Mouse (Mus musculus): ENCODE measurements around the gene Abcc3. TPM values are rescaled to one million over a fixed set of nuclear protein-coding genes. Genes with fewer than 3 reads are reported as not detected.

Abcc3 gene
- polyA plus RNA-seq, 1 experiment from 2014 or later = 1.5 TPM

- Histone ChIP-seq H3K27ac (no peak overlapping the region), H3K4me2 (replicated peaks) (no peak overlapping the region), H3K9ac (no peak overlapping the region), H3K4me1 (replicated peaks) (peaks cover 31% of the 10 kb centered on the region), H3K4me3 (replicated peaks) (no peak overlapping the region), H3K36me3 (no peaks in the 10 kb centered on the region), H3K9me3 (no peaks in the 10 kb centered on the region), H3K27me3 (replicated peaks) (no peaks in the 10 kb centered on the region)
- no peak for ATAC-seq
- 48% methylated on average over 4 of the region's 4 CpGs for WGBS
Observed at GRCm38 (mm10) chr11:94317515-94317914, 75.3 kb downstream of the Abcc3 start.

GRCm38 (mm10) chr11:94317014-94317413 lies 75.8 kb downstream of the Abcc3 start:
- Histone ChIP-seq H3K4me2 (replicated peaks) (no peak overlapping the region), H3K36me3 (no peaks in the 10 kb centered on the region), H3K27me3 (replicated peaks) (no peaks in the 10 kb centered on the region), H3K9ac (no peak overlapping the region), H3K4me3 (replicated peaks) (no peak overlapping the region), H3K4me1 (replicated peaks) (peaks cover 33% of the 10 kb centered on the region), H3K9me3 (no peaks in the 10 kb centered on the region), H3K27ac (no peak overlapping the region)
- ATAC-seq = no peak
- WGBS = 54% methylated on average over 1 of the region's 1 CpGs

DNA sequence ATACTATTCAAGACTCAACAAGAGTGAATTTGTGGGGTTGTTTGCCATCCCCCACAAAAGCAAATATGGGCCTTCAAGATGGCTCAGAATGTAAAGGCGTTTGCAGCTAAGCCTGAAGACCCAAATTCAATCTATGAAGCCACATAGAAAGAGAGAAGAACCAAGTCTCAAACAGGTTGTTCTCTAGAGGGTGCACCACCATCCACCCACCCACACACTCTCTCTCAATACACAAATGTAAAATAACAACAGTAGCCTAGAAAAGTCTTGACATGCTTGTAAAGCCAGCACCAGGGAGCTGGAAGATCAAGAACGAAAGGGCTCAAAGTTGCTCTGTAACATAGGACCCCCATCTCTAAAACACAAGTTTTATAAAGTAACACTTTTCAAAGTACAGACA lies 76.3 kb downstream of the Abcc3 start:
- no peaks in the 10 kb centered on the region for H3K36me3 ChIP-seq
- H3K9me3 ChIP-seq = no peaks in the 10 kb centered on the region
- H3K9ac ChIP-seq = no peak overlapping the region
- H3K27ac ChIP-seq = no peak overlapping the region
- H3K4me1 ChIP-seq (replicated peaks) = peaks cover 33% of the 10 kb centered on the region
- H3K4me3 ChIP-seq (replicated peaks) = no peak overlapping the region
- no peak for ATAC-seq
- H3K27me3 ChIP-seq (replicated peaks) = no peaks in the 10 kb centered on the region
- 63% methylated on average over 2 of the region's 2 CpGs for WGBS
- no peak overlapping the region for H3K4me2 ChIP-seq (replicated peaks)

- no peak overlapping the region for H3K4me2 ChIP-seq (replicated peaks)
- H3K27ac ChIP-seq = no peak overlapping the region
- no peak overlapping the region for H3K9ac ChIP-seq
- H3K36me3 ChIP-seq = no peaks in the 10 kb centered on the region
- no peak for ATAC-seq
- no peaks in the 10 kb centered on the region for H3K27me3 ChIP-seq (replicated peaks)
- H3K4me1 ChIP-seq (replicated peaks) = peaks cover 33% of the 10 kb centered on the region
- H3K4me3 ChIP-seq (replicated peaks) = no peak overlapping the region
- 32% methylated on average over 1 of the region's 1 CpGs for WGBS
- H3K9me3 ChIP-seq = no peaks in the 10 kb centered on the region
Observed at GRCm38 (mm10) chr11:94315308-94315707, 77.5 kb downstream of the Abcc3 start.

DNA sequence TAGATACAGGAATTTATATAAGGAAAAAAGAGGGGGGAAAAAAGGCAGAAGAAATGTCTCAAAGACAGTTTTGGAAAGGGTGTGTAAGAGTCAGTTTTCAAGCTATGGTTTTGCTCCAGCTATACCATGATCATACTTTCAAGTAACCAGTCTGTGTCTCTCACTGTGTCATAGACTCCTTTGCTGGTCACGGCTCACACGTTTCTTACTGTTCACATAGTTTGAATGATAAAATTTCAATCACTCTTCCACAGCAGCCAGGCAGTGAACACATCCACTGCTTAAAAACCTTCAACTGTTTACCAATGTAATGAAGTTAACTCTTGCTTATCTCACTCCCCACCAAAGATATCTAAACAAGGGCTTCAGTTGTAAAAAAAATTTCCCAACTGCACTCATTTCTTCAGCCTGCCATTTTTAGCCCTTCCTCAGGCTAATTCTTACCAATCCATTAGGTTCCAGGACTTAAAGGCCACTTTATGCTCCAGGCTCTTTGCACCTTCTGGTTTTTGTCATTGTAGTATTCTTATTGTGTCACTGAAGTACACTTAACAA lies 78.6 kb downstream of the Abcc3 start:
- no peak; the same call in 1 of the 2 replicates for ATAC-seq
- Histone ChIP-seq H3K4me1 (replicated peaks) (peaks cover 30% of the 10 kb centered on the region), H3K9ac (no peak overlapping the region), H3K4me3 (replicated peaks) (no peak overlapping the region), H3K27ac (no peak overlapping the region), H3K27me3 (replicated peaks) (no peaks in the 10 kb centered on the region), H3K4me2 (replicated peaks) (no peak overlapping the region), H3K36me3 (no peaks in the 10 kb centered on the region), H3K9me3 (no peaks in the 10 kb centered on the region)
- 46% methylated on average over 2 of the region's 2 CpGs for WGBS

- Histone ChIP-seq H3K4me3 (replicated peaks) (no peak overlapping the region), H3K27me3 (replicated peaks) (no peaks in the 10 kb centered on the region), H3K36me3 (no peaks in the 10 kb centered on the region), H3K4me1 (replicated peaks) (peaks cover 26% of the 10 kb centered on the region), H3K4me2 (replicated peaks) (no peak overlapping the region), H3K9ac (no peak overlapping the region), H3K9me3 (no peaks in the 10 kb centered on the region), H3K27ac (no peak overlapping the region)
- no peak for ATAC-seq
- WGBS = 89% methylated on average over 1 of the region's 1 CpGs
Observed at GRCm38 (mm10) chr11:94312733-94313132, 80.1 kb downstream of the Abcc3 start.

GRCm38 (mm10) chr11:94294996-94295845 lies 97.6 kb downstream of the Abcc3 start:
- Histone ChIP-seq H3K4me1 (replicated peaks) (no peaks in the 10 kb centered on the region), H3K27ac (no peak overlapping the region), H3K4me2 (replicated peaks) (no peak overlapping the region), H3K4me3 (replicated peaks) (no peak overlapping the region), H3K36me3 (peaks cover 50% of the 10 kb centered on the region), H3K9ac (no peak overlapping the region), H3K9me3 (no peaks in the 10 kb centered on the region), H3K27me3 (replicated peaks) (no peaks in the 10 kb centered on the region)
- no peak for ATAC-seq
- WGBS = 80% methylated on average over 9 of the region's 9 CpGs

Other genes with a start within 250 kb of the Abcc3 start
- gene Tob1, start 181.5 kb downstream of the Abcc3 start, polyA plus RNA-seq (2015; fragmentation: Nextera tagmentation; extraction: Ambion mirVana) = 46.0 and 49.9 TPM in 2 replicates
- 2.3 TPM in 2 replicates for gene Wfikkn2, start 147.0 kb downstream of the Abcc3 start, polyA plus RNA-seq (2015; fragmentation: Nextera tagmentation; extraction: Ambion mirVana)
- gene Gm21885, start 111.1 kb downstream of the Abcc3 start, polyA plus RNA-seq (2015; fragmentation: Nextera tagmentation; extraction: Ambion mirVana) = 44.6 and 53.2 TPM in 2 replicates
- 85.9 and 103 TPM in 2 replicates for gene Luc7l3, start 71.0 kb downstream of the Abcc3 start, polyA plus RNA-seq (2015; fragmentation: Nextera tagmentation; extraction: Ambion mirVana)
- 22.0 and 23.0 TPM in 2 replicates for gene Ankrd40, start 65.0 kb downstream of the Abcc3 start, polyA plus RNA-seq (2015; fragmentation: Nextera tagmentation; extraction: Ambion mirVana)
- gene Cacna1g, start 81.2 kb upstream of the Abcc3 start, polyA plus RNA-seq (2015; fragmentation: Nextera tagmentation; extraction: Ambion mirVana) = 5.2 and 7.9 TPM in 2 replicates
- 0.06 TPM in 1 of 2 replicates, not detected in the other for gene Spata20, start 93.2 kb upstream of the Abcc3 start, polyA plus RNA-seq (2015; fragmentation: Nextera tagmentation; extraction: Ambion mirVana)
- gene Epn3, start 107.0 kb upstream of the Abcc3 start, polyA plus RNA-seq (2015; fragmentation: Nextera tagmentation; extraction: Ambion mirVana) = 2.1 and 3.3 TPM in 2 replicates
- 2.0 and 2.2 TPM in 2 replicates for gene Mycbpap, start 128.7 kb upstream of the Abcc3 start, polyA plus RNA-seq (2015; fragmentation: Nextera tagmentation; extraction: Ambion mirVana)
- 2.8 and 3.4 TPM in 2 replicates for gene Rsad1, start 156.3 kb upstream of the Abcc3 start, polyA plus RNA-seq (2015; fragmentation: Nextera tagmentation; extraction: Ambion mirVana)
- gene Chad, start 172.1 kb upstream of the Abcc3 start, polyA plus RNA-seq (2015; fragmentation: Nextera tagmentation; extraction: Ambion mirVana) = 1.0 and 1.4 TPM in 2 replicates
- gene Acsf2, start 208.9 kb upstream of the Abcc3 start, polyA plus RNA-seq (2015; fragmentation: Nextera tagmentation; extraction: Ambion mirVana) = 3.0 and 4.2 TPM in 2 replicates
- gene Lrrc59, start 236.8 kb upstream of the Abcc3 start, polyA plus RNA-seq (2015; fragmentation: Nextera tagmentation; extraction: Ambion mirVana) = 232 and 251 TPM in 2 replicates